Mouse (Mus musculus) ES-E14 (cell line): Measurements from ENCODE around the gene Srgap2. TPM values are rescaled to one million over a fixed set of nuclear protein-coding genes. Genes with fewer than 3 reads are reported as not detected.

Experiments used
- DNase-seq: peaks from one replicate; pipeline ENCODE4 v3.0.0-alpha.2; 2013; ENCODE audit warnings: low read depth, low spot score
- H3K27ac ChIP-seq: 2 replicates; pipeline ENCODE4 v1.5.1; 2012; ENCODE audit warnings: low read depth, mild to moderate bottlenecking, low read length, moderate library complexity, mixed read lengths; ENCODE audit not compliant: poor library complexity, insufficient read depth, severe bottlenecking
- H3K36me3 ChIP-seq: 2 replicates; pipeline ENCODE4 v1.6.1; 2012; ENCODE audit warnings: mild to moderate bottlenecking, low read length, moderate library complexity, mixed read lengths; ENCODE audit not compliant: control insufficient read depth, poor library complexity, insufficient read depth, severe bottlenecking
- H3K4me1 ChIP-seq, 2 experiments: fragments of 150-350 bp in 1 of 2; sonication (generic) in 1 of 2; 2 replicates each; pipeline ENCODE4 v1.6.1; 2012; ENCODE audit warnings: low read length in 2 of 2, mild to moderate bottlenecking in 1 of 2, mixed read lengths in 1 of 2; ENCODE audit not compliant: control insufficient read depth in 2 of 2, insufficient read depth in 2 of 2, poor library complexity in 1 of 2
- H3K4me3 ChIP-seq, 2 experiments: fragments of 150-350 bp in 1 of 2; sonication (generic) in 1 of 2; 2 replicates each; pipeline ENCODE4 v1.5.1; 2012; ENCODE audit warnings: low read length in 2 of 2, low read depth in 1 of 2, mild to moderate bottlenecking in 1 of 2, mixed read lengths in 1 of 2; ENCODE audit not compliant: insufficient read depth in 1 of 2, poor library complexity in 1 of 2, severe bottlenecking in 1 of 2
- H3K9ac ChIP-seq: 2 replicates; pipeline ENCODE4 v1.6.1; 2012; ENCODE audit warnings: low read depth, mild to moderate bottlenecking, low read length, mixed read lengths; ENCODE audit not compliant: poor library complexity, insufficient read depth, severe bottlenecking
- H3K9me3 ChIP-seq: fragments of 150-350 bp; sonication (generic); 2 replicates; pipeline ENCODE4 v1.6.1; 2012; ENCODE audit warnings: low read depth, mild to moderate bottlenecking, low read length; ENCODE audit not compliant: control insufficient read depth, insufficient read depth
- CHD2 ChIP-seq: IDR thresholded peaks from 2 replicates; pipeline ENCODE4 v1.6.1; 2014; ENCODE audit warnings: mild to moderate bottlenecking, low read depth, low read length, inconsistent platforms
- HCFC1 ChIP-seq: IDR thresholded peaks from 2 replicates; pipeline ENCODE4 v1.6.1; 2012; ENCODE audit warnings: low read length, inconsistent platforms, borderline replicate concordance; ENCODE audit not compliant: insufficient read depth
- MAFK ChIP-seq: IDR thresholded peaks from 2 replicates; pipeline ENCODE4 v1.6.1; 2014; ENCODE audit warnings: mild to moderate bottlenecking, low read depth, low read length, inconsistent platforms; ENCODE audit not compliant: insufficient read depth
- ZC3H11A ChIP-seq: IDR thresholded peaks from 2 replicates; pipeline ENCODE4 v1.6.1; 2012; ENCODE audit warnings: low read depth, mild to moderate bottlenecking, inconsistent platforms, low read length, borderline replicate concordance
- ZNF384 ChIP-seq: IDR thresholded peaks from 2 replicates; pipeline ENCODE4 v1.6.1; 2012; ENCODE audit warnings: low read depth, low read length, inconsistent platforms
- in situ Hi-C, 2 experiments: fragments of 600-800 bp; cut with MboI; formaldehyde crosslinking; loops; one replicate each; pipeline ENCODE4 v1.15.1; 2025; ENCODE audit warnings: low sequenced_read_pairs in 2 of 2, inconsistent platforms in 1 of 2; ENCODE audit not compliant: unreplicated experiment in 2 of 2
- total RNA-seq: library from RNA; depleted of rRNA; stranded (reverse); fragments of 300-350 nt; gene quantifications from 2 replicates; pipeline ENCODE4 v1.2.3, GENCODE M21; 2012

Srgap2 gene
- total RNA-seq, 1 experiment, result 26.4 TPM

GRCm38 (mm10) chr1:131345422-131346419 is 181.4 kb downstream of the Srgap2 start:
- no peak overlapping the region for H3K9ac ChIP-seq
- no peaks in the 10 kb centered on the region for H3K4me1 ChIP-seq
- no peak overlapping the region for H3K27ac ChIP-seq
- DNase-seq, result no peak
- H3K4me3 ChIP-seq, result no peak overlapping the region
- peaks cover 6% of the 10 kb centered on the region for H3K36me3 ChIP-seq
- in situ Hi-C loops, result no loop called here
- no peaks in the 10 kb centered on the region for H3K9me3 ChIP-seq
- TF ChIP-seq CHD2 (no peak), ZNF384 (no peak), HCFC1 (no peak), ZC3H11A (no peak), MAFK (no peak)

DNA sequence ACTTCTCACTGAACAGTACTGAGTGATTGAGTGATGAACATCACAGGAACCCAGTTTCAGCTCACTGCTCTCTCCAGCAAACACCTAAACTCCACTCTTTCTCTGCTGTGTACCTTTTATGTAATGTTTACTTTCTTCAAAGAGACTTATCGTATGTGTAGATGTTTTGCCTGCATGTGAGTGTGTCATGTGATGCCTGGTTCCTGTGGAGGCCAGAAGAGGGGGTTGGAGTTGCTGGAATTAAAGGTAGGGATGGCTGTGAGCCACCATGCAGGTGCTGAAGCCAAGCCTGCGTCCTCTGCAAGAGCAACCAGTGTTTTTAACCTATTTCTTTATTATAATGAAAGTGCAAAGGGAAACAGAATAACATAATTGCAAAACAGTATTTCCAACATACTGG is 182.5 kb downstream of the Srgap2 start:
- Histone ChIP-seq H3K4me3 (no peak overlapping the region), H3K9ac (no peak overlapping the region), H3K4me1 (no peaks in the 10 kb centered on the region), H3K9me3 (no peaks in the 10 kb centered on the region), H3K27ac (no peak overlapping the region), H3K36me3 (peaks cover 6% of the 10 kb centered on the region)
- TF ChIP-seq ZC3H11A (no peak), MAFK (no peak), ZNF384 (no peak), HCFC1 (no peak), CHD2 (no peak)
- in situ Hi-C loops, result no loop called here
- DNase-seq, result no peak

- Histone ChIP-seq H3K27ac (no peak overlapping the region), H3K4me3 (no peak overlapping the region), H3K9ac (no peak overlapping the region), H3K36me3 (peaks cover 3% of the 10 kb centered on the region), H3K4me1 (no peaks in the 10 kb centered on the region), H3K9me3 (no peaks in the 10 kb centered on the region)
- TF ChIP-seq MAFK (no peak), ZNF384 (no peak), HCFC1 (no peak), CHD2 (no peak), ZC3H11A (no peak)
- DNase-seq, result no peak
- in situ Hi-C loops, result no loop called here
These were observed 191.1 kb downstream of the Srgap2 start for GRCm38 (mm10) chr1:131336017-131336416.

GRCm38 (mm10) chr1:131335604-131336003 is 191.5 kb downstream of the Srgap2 start:
- in situ Hi-C loops, result no loop called here
- Histone ChIP-seq H3K27ac (no peak overlapping the region), H3K4me3 (no peak overlapping the region), H3K9me3 (no peaks in the 10 kb centered on the region), H3K4me1 (no peaks in the 10 kb centered on the region), H3K9ac (no peak overlapping the region), H3K36me3 (peaks cover 3% of the 10 kb centered on the region)
- DNase-seq, result no peak
- TF ChIP-seq HCFC1 (no peak), MAFK (no peak), ZC3H11A (no peak), CHD2 (no peak), ZNF384 (no peak)
